Mouse (Mus musculus): Measurements from ENCODE around the gene Napsa.

Gene Napsa

GRCm38 (mm10) chr7:44538756-44539624, 33.2 kb upstream of the Napsa start:
- DNase-seq (ENCODE audit: low read depth, low spot score): no peak

- DNase-seq (ENCODE audit: low read depth, low spot score): no peak
Observed at GRCm38 (mm10) chr7:44542555-44542954, 29.6 kb upstream of the Napsa start.

- no peak for DNase-seq (ENCODE audit: low read depth, low spot score)
Observed at GRCm38 (mm10) chr7:44543071-44543470, 29.1 kb upstream of the Napsa start.

- DNase-seq (ENCODE audit: low read depth, low spot score): no peak
Observed at GRCm38 (mm10) chr7:44546274-44546673, 25.9 kb upstream of the Napsa start.

GRCm38 (mm10) chr7:44547041-44547440, 25.1 kb upstream of the Napsa start:
- DNase-seq (ENCODE audit: low read depth, low spot score): no peak

- no peak for DNase-seq (ENCODE audit: low read depth, low spot score)
Observed at GRCm38 (mm10) chr7:44547725-44548124, 24.5 kb upstream of the Napsa start.

- DNase-seq (ENCODE audit: low read depth, low spot score): peak; percentile 98
Observed at GRCm38 (mm10) chr7:44548497-44549087, 23.6 kb upstream of the Napsa start, which contains the start of gene Pold1. Gene Pold1, minus strand, starts transcription at chr7:44548849.

- no peak for DNase-seq (ENCODE audit: low read depth, low spot score)
Observed at GRCm38 (mm10) chr7:44549621-44550408, 22.4 kb upstream of the Napsa start.

- no peak for DNase-seq (ENCODE audit: low read depth, low spot score)
Observed at GRCm38 (mm10) chr7:44550409-44550678, 21.8 kb upstream of the Napsa start.

- no peak for DNase-seq (ENCODE audit: low read depth, low spot score)
Observed at GRCm38 (mm10) chr7:44551301-44551700, 20.9 kb upstream of the Napsa start.

GRCm38 (mm10) chr7:44551731-44552130, 20.4 kb upstream of the Napsa start:
- no peak for DNase-seq (ENCODE audit: low read depth, low spot score)

GRCm38 (mm10) chr7:44552141-44552908, 19.9 kb upstream of the Napsa start:
- DNase-seq (ENCODE audit: low read depth, low spot score): no peak

- peak; percentile 72 for DNase-seq (ENCODE audit: low read depth, low spot score)
Observed at GRCm38 (mm10) chr7:44553196-44553764, 18.9 kb upstream of the Napsa start.

- peak; percentile 95 for DNase-seq (ENCODE audit: low read depth, low spot score)
Observed at GRCm38 (mm10) chr7:44553826-44554225, 18.4 kb upstream of the Napsa start, which contains the start of gene Nr1h2. Gene Nr1h2, minus strand, starts transcription at chr7:44553951.

GRCm38 (mm10) chr7:44557629-44558028, 14.6 kb upstream of the Napsa start:
- DNase-seq (ENCODE audit: low read depth, low spot score): no peak

- peak; percentile 66 for DNase-seq (ENCODE audit: low read depth, low spot score)
Observed at GRCm38 (mm10) chr7:44560435-44561400, 11.5 kb upstream of the Napsa start.

- DNase-seq (ENCODE audit: low read depth, low spot score): no peak
Observed at GRCm38 (mm10) chr7:44563284-44563683, 8.9 kb upstream of the Napsa start.

- no peak for DNase-seq (ENCODE audit: low read depth, low spot score)
Observed at GRCm38 (mm10) chr7:44564486-44564885, 7.7 kb upstream of the Napsa start.

- no peak for DNase-seq (ENCODE audit: low read depth, low spot score)
Observed at GRCm38 (mm10) chr7:44565414-44565813, 6.8 kb upstream of the Napsa start.

- no peak for DNase-seq (ENCODE audit: low read depth, low spot score)
Observed at GRCm38 (mm10) chr7:44568803-44569202, 3.4 kb upstream of the Napsa start.
